ENCODE assay signal across 16 mouse cellular contexts in genomic region chr15:99606515-99606914, GRCm38 (mm10). TPM values are rescaled to one million over a fixed set of nuclear protein-coding genes. Genes with fewer than 3 reads are reported as not detected.
DNase-seq lines count a peak whose midpoint lies in the region; ATAC-seq and TF ChIP-seq lines count a peak whose summit lies in the region.
"Had no signal": no experiment of that assay in that cellular context is flagged by ENCODE, and none has a peak within 500 bp of the region (broad histone marks: within the 10 kb centered on the region; RNA-seq: fewer than 3 reads in every experiment).

No protein-coding gene starts in this region.

- H3K36me3 ChIP-seq in hindbrain, embryonic 13.5 days: no peaks in the 10 kb centered on the region
- no peaks in the 10 kb centered on the region for H3K36me3 ChIP-seq in hindbrain, postnatal 0 days (ENCODE audit: insufficient read depth, low read length)
- no peaks in the 10 kb centered on the region for H3K36me3 ChIP-seq in neural tube, embryonic 13.5 days
- H3K36me3 ChIP-seq: stomach, embryonic 15.5 days had no signal

- DNase-seq in hindbrain, postnatal 0 days (ENCODE audit: low spot score): no peak
- DNase-seq in neural tube, embryonic 10.5 days (ENCODE audit: extremely low spot score, low spot score): no peak
- DNase-seq in natural killer cell, adult 2 months (ENCODE audit: low spot score in 2 of 2): no peak
- no peak for DNase-seq in gastrocnemius, adult 8-10 months (ENCODE audit: low spot score in 2 of 2)
- DNase-seq: gastrocnemius, postnatal 14 days; kidney, adult 9 months had no signal

- H3K27ac ChIP-seq in hindbrain, embryonic 13.5 days: peak overlapping the region; percentile 73; the same call in 1 of the 2 replicates
- no peak overlapping the region for H3K27ac ChIP-seq in hindbrain, postnatal 0 days
- H3K27ac ChIP-seq in neural tube, embryonic 13.5 days (replicated peaks): peak overlapping the region; percentile 38; the same call in 1 of the 2 replicates
- H3K27ac ChIP-seq: stomach, embryonic 15.5 days had no signal

- H3K4me3 ChIP-seq in hindbrain, embryonic 13.5 days: no peak overlapping the region
- no peak overlapping the region for H3K4me3 ChIP-seq in hindbrain, postnatal 0 days (ENCODE audit: low read length)
- H3K4me3 ChIP-seq in neural tube, embryonic 13.5 days: no peak overlapping the region
- H3K4me3 ChIP-seq: erythroblast, embryonic 14.5 days; stomach, embryonic 15.5 days had no signal

- ATAC-seq in hindbrain, embryonic 13.5 days (ENCODE audit: low FRiP score): no peak
- no peak for ATAC-seq in hindbrain, postnatal 0 days
- no peak for ATAC-seq in neural tube, embryonic 13.5 days (ENCODE audit: low read depth)
- peak; percentile 79 for ATAC-seq in erythroblast, adult 5-6 weeks (replicated peaks; ENCODE audit: low FRiP score, poor library complexity, severe bottlenecking)
- ATAC-seq in megakaryocyte-erythroid progenitor cell, adult 5-6 weeks (replicated peaks; ENCODE audit: low FRiP score, low TSS enrichment, poor library complexity, severe bottlenecking): peak; percentile 78

- no peaks in the 10 kb centered on the region for H3K9me3 ChIP-seq in hindbrain, embryonic 13.5 days
- no peaks in the 10 kb centered on the region for H3K9me3 ChIP-seq in hindbrain, postnatal 0 days (ENCODE audit: low read length)
- no peaks in the 10 kb centered on the region for H3K9me3 ChIP-seq in neural tube, embryonic 13.5 days
- H3K9me3 ChIP-seq: stomach, embryonic 15.5 days had no signal

- no peak overlapping the region for H3K4me2 ChIP-seq in hindbrain, embryonic 13.5 days
- H3K4me2 ChIP-seq in hindbrain, postnatal 0 days (ENCODE audit: low read depth, low read length): no peak overlapping the region
- H3K4me2 ChIP-seq in neural tube, embryonic 13.5 days: no peak overlapping the region
- H3K4me2 ChIP-seq: stomach, embryonic 15.5 days had no signal

- peaks cover 73% of the 10 kb centered on the region for H3K4me1 ChIP-seq in hindbrain, embryonic 13.5 days (replicated peaks)
- peaks cover 14% of the 10 kb centered on the region for H3K4me1 ChIP-seq in hindbrain, postnatal 0 days (ENCODE audit: insufficient read depth, low read length)
- H3K4me1 ChIP-seq in neural tube, embryonic 13.5 days (replicated peaks): peaks cover 71% of the 10 kb centered on the region

- TF ChIP-seq CTCF in hindbrain, postnatal 0 days (IDR thresholded peaks at IDR 0.05; ENCODE audit: low read depth): no peak

- no peak overlapping the region for H3K9ac ChIP-seq in hindbrain, embryonic 13.5 days
- H3K9ac ChIP-seq in hindbrain, postnatal 0 days (replicated peaks; ENCODE audit: low read length): no peak overlapping the region
- no peak overlapping the region for H3K9ac ChIP-seq in neural tube, embryonic 13.5 days
- H3K9ac ChIP-seq: stomach, embryonic 15.5 days had no signal

- WGBS in hindbrain, embryonic 13.5 days: 27% methylated on average over 5 of the region's 5 CpGs
- WGBS in hindbrain, postnatal 0 days: 35% methylated on average over 5 of the region's 5 CpGs
- WGBS in neural tube, embryonic 13.5 days: 29% methylated on average over 5 of the region's 5 CpGs

- no peaks in the 10 kb centered on the region for H3K27me3 ChIP-seq in hindbrain, embryonic 13.5 days
- no peaks in the 10 kb centered on the region for H3K27me3 ChIP-seq in hindbrain, postnatal 0 days (ENCODE audit: insufficient read depth, low read length)
- H3K27me3 ChIP-seq in neural tube, embryonic 13.5 days: peaks cover 3% of the 10 kb centered on the region; the same call in 1 of the 2 replicates
- H3K27me3 ChIP-seq: stomach, embryonic 15.5 days had no signal

RNA-seq across cellular contexts. Expression of gene Aqp6, which starts 5.3 kb away (rescaled TPM):
- 2.6 and 3.2 TPM in 2 replicates for polyA plus RNA-seq in hindbrain, embryonic 13.5 days (2015; fragmentation: Nextera tagmentation; extraction: Ambion mirVana)
- 0.14 and 0.26 TPM in 2 replicates for total RNA-seq in hindbrain, postnatal 0 days (2014; rRNA removed)
- polyA plus RNA-seq in hindbrain, postnatal 0 days (2015; fragmentation: Nextera tagmentation; extraction: Ambion mirVana): 0.33 and 0.50 TPM in 2 replicates
- polyA plus RNA-seq in neural tube, embryonic 13.5 days (2015; fragmentation: Nextera tagmentation; extraction: Ambion mirVana): 3.5 and 3.6 TPM in 2 replicates
- not detected in 2 replicates for total RNA-seq in erythroblast, adult 5-6 weeks (2015; ENCODE audit: low replicate concordance)
- total RNA-seq in erythroblast, adult 5-6 weeks (2017; ENCODE audit: low replicate concordance): not detected in 2 replicates
- not detected in 2 replicates for total RNA-seq in megakaryocyte-erythroid progenitor cell, adult 5-6 weeks (2014; fragmentation: Nextera tagmentation)
- total RNA-seq in megakaryocyte-erythroid progenitor cell, adult 5-6 weeks (2017): not detected in 2 replicates
- total RNA-seq in gastrocnemius, adult 8-10 months (2022): not detected
- total RNA-seq: gastrocnemius, postnatal 14 days had no signal
- polyA plus RNA-seq: erythroblast, embryonic 14.5 days; heart, postnatal 0 days; stomach, embryonic 15.5 days had no signal

RNA-seq across cellular contexts. Expression of gene Aqp5, which starts 15.9 kb away (rescaled TPM):
- polyA plus RNA-seq in hindbrain, embryonic 13.5 days (2015; fragmentation: Nextera tagmentation; extraction: Ambion mirVana): 2.1 and 2.5 TPM in 2 replicates
- total RNA-seq in hindbrain, postnatal 0 days (2014; rRNA removed): 3.8 and 5.5 TPM in 2 replicates
- polyA plus RNA-seq in hindbrain, postnatal 0 days (2015; fragmentation: Nextera tagmentation; extraction: Ambion mirVana): 1.1 TPM in 2 replicates
- polyA plus RNA-seq in neural tube, embryonic 13.5 days (2015; fragmentation: Nextera tagmentation; extraction: Ambion mirVana): 1.9 and 2.3 TPM in 2 replicates
- not detected in 2 replicates for total RNA-seq in erythroblast, adult 5-6 weeks (2015; ENCODE audit: low replicate concordance)
- not detected in 2 replicates for total RNA-seq in erythroblast, adult 5-6 weeks (2017; ENCODE audit: low replicate concordance)
- total RNA-seq in megakaryocyte-erythroid progenitor cell, adult 5-6 weeks (2014; fragmentation: Nextera tagmentation): not detected in 2 replicates
- total RNA-seq in megakaryocyte-erythroid progenitor cell, adult 5-6 weeks (2017): not detected in 2 replicates
- not detected for total RNA-seq in gastrocnemius, adult 8-10 months (2022)
- total RNA-seq: gastrocnemius, postnatal 14 days had no signal
- polyA plus RNA-seq: erythroblast, embryonic 14.5 days had no signal

RNA-seq across cellular contexts. Expression of gene Aqp2, which starts 27.7 kb away (rescaled TPM):
- not detected in 2 replicates for polyA plus RNA-seq in hindbrain, embryonic 13.5 days (2015; fragmentation: Nextera tagmentation; extraction: Ambion mirVana)
- not detected in 2 replicates for total RNA-seq in hindbrain, postnatal 0 days (2014; rRNA removed)
- 0.10 TPM in 1 of 2 replicates, not detected in the other for polyA plus RNA-seq in hindbrain, postnatal 0 days (2015; fragmentation: Nextera tagmentation; extraction: Ambion mirVana)
- not detected in 2 replicates for polyA plus RNA-seq in neural tube, embryonic 13.5 days (2015; fragmentation: Nextera tagmentation; extraction: Ambion mirVana)
- not detected in 2 replicates for total RNA-seq in erythroblast, adult 5-6 weeks (2015; ENCODE audit: low replicate concordance)
- total RNA-seq in erythroblast, adult 5-6 weeks (2017; ENCODE audit: low replicate concordance): not detected in 2 replicates
- total RNA-seq in megakaryocyte-erythroid progenitor cell, adult 5-6 weeks (2014; fragmentation: Nextera tagmentation): not detected in 2 replicates
- total RNA-seq in megakaryocyte-erythroid progenitor cell, adult 5-6 weeks (2017): not detected in 2 replicates
- not detected for total RNA-seq in gastrocnemius, adult 8-10 months (2022)
- total RNA-seq: gastrocnemius, postnatal 14 days; left cerebral cortex, postnatal 36 days had no signal
- polyA plus RNA-seq: erythroblast, embryonic 14.5 days; heart, postnatal 0 days; neural tube, embryonic 11.5 days; stomach, embryonic 15.5 days; urinary bladder, adult 2 months had no signal

RNA-seq across cellular contexts. Expression of gene Racgap1, which starts 44.9 kb away (rescaled TPM):
- 97.6 and 102 TPM in 2 replicates for polyA plus RNA-seq in hindbrain, embryonic 13.5 days (2015; fragmentation: Nextera tagmentation; extraction: Ambion mirVana)
- total RNA-seq in hindbrain, postnatal 0 days (2014; rRNA removed): 46.4 and 49.1 TPM in 2 replicates
- 49.7 and 52.0 TPM in 2 replicates for polyA plus RNA-seq in hindbrain, postnatal 0 days (2015; fragmentation: Nextera tagmentation; extraction: Ambion mirVana)
- polyA plus RNA-seq in neural tube, embryonic 13.5 days (2015; fragmentation: Nextera tagmentation; extraction: Ambion mirVana): 130 and 133 TPM in 2 replicates
- total RNA-seq in erythroblast, adult 5-6 weeks (2015; ENCODE audit: low replicate concordance): 34.9 and 47.3 TPM in 2 replicates
- total RNA-seq in erythroblast, adult 5-6 weeks (2017; ENCODE audit: low replicate concordance): 39.6 and 46.4 TPM in 2 replicates
- total RNA-seq in megakaryocyte-erythroid progenitor cell, adult 5-6 weeks (2014; fragmentation: Nextera tagmentation): 31.1 and 62.5 TPM in 2 replicates
- 38.5 and 45.9 TPM in 2 replicates for total RNA-seq in megakaryocyte-erythroid progenitor cell, adult 5-6 weeks (2017)
- total RNA-seq in gastrocnemius, adult 8-10 months (2022): 1 to 10 TPM in 2 of 4 experiments, under 1 TPM in 2; 0.31 to 2.4 (median 1.1) TPM

Comparison
In these comparisons a context has a peak if more than half of its experiments do, and no peak if none do; other contexts are left out.
1. ATAC-seq: peak in erythroblast, adult 5-6 weeks (single experiment) and megakaryocyte-erythroid progenitor cell, adult 5-6 weeks (single experiment); none in hindbrain, embryonic 13.5 days (single experiment), hindbrain, postnatal 0 days (single experiment) and neural tube, embryonic 13.5 days (single experiment).